Mouse (Mus musculus) lung, adult 2 months (tissue): ENCODE results near the gene Ablim1.

Experiments
- CTCF ChIP-seq: fragments of 200-500 bp; IDR thresholded peaks from 2 replicates; pipeline ENCODE4 v1.5.1; 2011; ENCODE audit warnings: mild to moderate bottlenecking, low read length, control low read depth; ENCODE audit not compliant: insufficient read depth
- POLR2A ChIP-seq: fragments of 200-500 bp; IDR thresholded peaks from 2 replicates; pipeline ENCODE4 v1.6.1; 2011; ENCODE audit warnings: low read depth, mild to moderate bottlenecking, control low read depth, low read length, borderline replicate concordance; ENCODE audit errors: extremely low read depth

DNA sequence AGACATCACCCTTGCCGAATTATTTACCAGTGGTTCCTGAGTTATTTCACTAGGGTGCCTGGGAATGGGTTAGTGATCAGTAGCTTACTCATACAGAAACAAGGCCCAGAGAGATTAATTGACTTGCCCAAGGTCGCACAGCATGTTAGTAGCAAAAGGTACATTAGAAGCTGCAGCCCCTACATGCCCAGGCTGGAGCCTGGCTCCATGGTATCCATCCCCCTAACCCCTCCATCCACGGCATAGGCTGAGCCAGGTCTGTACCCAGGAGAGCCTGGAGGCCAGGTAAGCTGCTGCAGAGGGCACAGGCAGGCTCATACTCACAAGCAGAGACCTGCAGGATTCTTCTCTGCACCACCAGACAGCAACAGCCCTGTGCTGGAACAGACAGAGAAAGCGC is 312.8 kb downstream of the Ablim1 start:
- TF ChIP-seq CTCF: no peak
- TF ChIP-seq POLR2A: no peak
